Mouse (Mus musculus) spleen, adult 2 months (tissue): ENCODE measurements around the gene 1700020N01Rik.

Source experiments
- CTCF ChIP-seq: fragments of 200-500 bp; IDR thresholded peaks from 2 replicates; pipeline ENCODE4 v1.5.1; 2011; ENCODE audit warnings: mild to moderate bottlenecking, inconsistent platforms; ENCODE audit not compliant: insufficient read depth, insufficient read length, insufficient replicate concordance; ENCODE audit errors: extremely low read depth
- POLR2A ChIP-seq: fragments of 200-500 bp; IDR thresholded peaks from 2 replicates; pipeline ENCODE4 v1.6.1; 2011; ENCODE audit warnings: low read depth, low read length, inconsistent platforms

DNA sequence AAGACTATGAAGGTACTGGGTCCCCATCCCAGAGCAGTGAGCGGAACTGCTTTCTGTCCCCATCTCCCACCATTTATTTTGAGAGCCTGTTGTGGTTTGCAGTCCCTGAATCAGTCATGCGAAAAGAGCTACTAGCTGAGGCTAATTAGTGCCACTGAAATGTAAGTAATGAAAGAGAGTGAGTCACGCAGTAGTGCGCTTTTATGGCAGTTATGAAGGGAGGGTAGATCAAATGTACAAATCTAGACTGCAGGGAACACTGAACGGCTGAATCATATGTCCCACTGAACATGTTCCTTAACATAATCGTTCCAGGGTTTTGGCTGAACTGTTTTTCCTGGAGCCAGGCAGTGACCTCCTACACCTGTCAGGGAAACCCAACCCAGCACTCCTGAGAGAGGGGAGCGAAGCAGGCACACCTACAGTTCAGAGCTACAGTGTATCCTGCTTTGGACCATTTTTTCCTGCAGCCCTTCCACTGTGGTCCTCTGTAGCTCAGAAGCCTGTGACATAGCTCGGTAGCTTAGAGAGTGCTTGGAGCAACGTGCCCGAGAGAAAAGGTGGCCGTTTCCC is 17.1 kb upstream of the 1700020N01Rik start:
- TF ChIP-seq CTCF (no peak), POLR2A (no peak)
